Mouse (Mus musculus) neural tube, embryonic 14.5 days (tissue): ENCODE data around the gene Col8a1. TPM values are rescaled to one million over a fixed set of nuclear protein-coding genes. Genes with fewer than 3 reads are reported as not detected.

ENCODE experiments used
- ATAC-seq: fragments of 200-750 bp; cut with Nextera tagmentation; 2 replicates; pipeline ENCODE4 v1.8.0; 2017; ENCODE audit warnings: low read depth, mild to moderate bottlenecking, moderate TSS enrichment, moderate library complexity
- H3K27ac ChIP-seq: fragments of 300-500 bp; sonication (generic); 2 replicates; pipeline ENCODE4 v1.5.1; 2014; ENCODE audit warnings: low read depth, mild to moderate bottlenecking, control low read depth, low read length, moderate library complexity, mixed read lengths
- H3K27me3 ChIP-seq: fragments of 300-500 bp; sonication (generic); 2 replicates; pipeline ENCODE4 v1.6.1; 2014; ENCODE audit warnings: low read length; ENCODE audit not compliant: control insufficient read depth, insufficient read depth
- H3K36me3 ChIP-seq: fragments of 300-500 bp; sonication (generic); 2 replicates; pipeline ENCODE4 v1.6.1; 2014; ENCODE audit warnings: low read length, mixed read lengths; ENCODE audit not compliant: control insufficient read depth, insufficient read depth
- H3K4me1 ChIP-seq: fragments of 300-500 bp; sonication (generic); 2 replicates; pipeline ENCODE4 v1.6.1; 2014; ENCODE audit warnings: low read length; ENCODE audit not compliant: control insufficient read depth, insufficient read depth
- H3K4me2 ChIP-seq: fragments of 300-500 bp; sonication (generic); 2 replicates; pipeline ENCODE4 v1.6.1; 2014; ENCODE audit warnings: mild to moderate bottlenecking, low read depth, low read length, control low read depth
- H3K4me3 ChIP-seq: fragments of 300-500 bp; sonication (generic); 2 replicates; pipeline ENCODE4 v1.5.1; 2014; ENCODE audit warnings: low read depth, low read length, control low read depth, mixed read lengths
- H3K9ac ChIP-seq: fragments of 300-500 bp; sonication (generic); replicated peaks from 2 replicates; pipeline ENCODE4 v1.6.1; 2014; ENCODE audit warnings: low read depth, mild to moderate bottlenecking, control low read depth, low read length, mixed read lengths
- H3K9me3 ChIP-seq: fragments of 300-500 bp; sonication (generic); 2 replicates; pipeline ENCODE4 v1.6.1; 2016; ENCODE audit warnings: low read length; ENCODE audit not compliant: control insufficient read depth
- WGBS: fragments of 180-500 bp; shearing (Covaris S2); extraction: QIAGEN DNeasy Blood & Tissue Kit; methylation state at CpG from one replicate; pipeline ENCODE4 v1.1.7; 2014; 5-methylcytosine and 5-hydroxymethylcytosine counted together
- polyA plus RNA-seq: library from polyadenylated mRNA; unstranded; fragments of >200 nt; fragmentation: Nextera tagmentation; extraction: Ambion mirVana; gene quantifications from 2 replicates; pipeline ENCODE4 v1.2.1, GENCODE M21; 2014

Gene Col8a1
- polyA plus RNA-seq, 1 experiment from 2014 or later: 2.5 TPM

GRCm38 (mm10) chr16:57585201-57585600 lies 169.3 kb downstream of the Col8a1 start:
- no peak for ATAC-seq
- WGBS: 57% methylated on average over 3 of the region's 3 CpGs

GRCm38 (mm10) chr16:57582008-57582407 lies 172.5 kb downstream of the Col8a1 start:
- Histone ChIP-seq H3K4me3 (no peak overlapping the region), H3K27ac (no peak overlapping the region), H3K4me1 (no peaks in the 10 kb centered on the region), H3K9me3 (no peaks in the 10 kb centered on the region), H3K9ac (no peak overlapping the region), H3K4me2 (no peak overlapping the region), H3K36me3 (no peaks in the 10 kb centered on the region), H3K27me3 (no peaks in the 10 kb centered on the region)
- ATAC-seq: no peak
- 82% methylated on average over 2 of the region's 2 CpGs for WGBS

More at GRCm38 (mm10) chr16:57585201-57585600, 169.3 kb downstream of the Col8a1 start:
- no peaks in the 10 kb centered on the region for H3K4me1 ChIP-seq
- H3K9me3 ChIP-seq: no peaks in the 10 kb centered on the region
- H3K27me3 ChIP-seq: no peaks in the 10 kb centered on the region
- no peaks in the 10 kb centered on the region for H3K36me3 ChIP-seq
- H3K4me3 ChIP-seq: no peak overlapping the region
- H3K9ac ChIP-seq: no peak overlapping the region
- no peak overlapping the region for H3K4me2 ChIP-seq
- H3K27ac ChIP-seq: no peak overlapping the region

- no peak overlapping the region for H3K4me3 ChIP-seq
- no peaks in the 10 kb centered on the region for H3K27me3 ChIP-seq
- no peak overlapping the region for H3K4me2 ChIP-seq
- no peaks in the 10 kb centered on the region for H3K4me1 ChIP-seq
- H3K27ac ChIP-seq: no peak overlapping the region
- H3K9me3 ChIP-seq: no peaks in the 10 kb centered on the region
- no peak overlapping the region for H3K9ac ChIP-seq
- WGBS: 81% methylated on average over 7 of the region's 7 CpGs
- H3K36me3 ChIP-seq: no peaks in the 10 kb centered on the region
- ATAC-seq: no peak
Observed at GRCm38 (mm10) chr16:57580041-57580440, 174.5 kb downstream of the Col8a1 start.

DNA sequence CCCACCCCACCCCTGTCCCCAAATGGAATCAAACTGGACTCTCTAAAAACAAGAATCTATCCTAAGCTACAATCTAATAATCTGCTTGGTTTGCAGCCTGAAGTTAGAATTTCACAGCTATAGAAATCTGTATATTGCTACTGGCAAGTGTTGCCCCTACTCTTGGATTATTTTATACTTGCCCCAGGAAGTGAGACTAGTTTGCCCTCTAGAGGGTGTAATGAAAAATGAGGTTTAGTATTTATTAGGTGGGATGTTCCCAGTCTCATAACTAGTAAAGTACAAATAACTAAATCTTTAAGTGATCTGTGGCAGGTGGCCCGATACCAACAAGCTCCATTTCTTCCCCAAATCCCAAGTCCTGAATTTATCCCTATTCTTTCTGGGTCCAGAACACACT lies 177.0 kb downstream of the Col8a1 start:
- Histone ChIP-seq H3K4me3 (no peak overlapping the region), H3K4me2 (no peak overlapping the region), H3K27me3 (no peaks in the 10 kb centered on the region), H3K4me1 (no peaks in the 10 kb centered on the region), H3K9me3 (no peaks in the 10 kb centered on the region), H3K36me3 (no peaks in the 10 kb centered on the region), H3K9ac (no peak overlapping the region), H3K27ac (no peak overlapping the region)
- no peak for ATAC-seq
- 84% methylated on average over 1 of the region's 1 CpGs for WGBS

DNA sequence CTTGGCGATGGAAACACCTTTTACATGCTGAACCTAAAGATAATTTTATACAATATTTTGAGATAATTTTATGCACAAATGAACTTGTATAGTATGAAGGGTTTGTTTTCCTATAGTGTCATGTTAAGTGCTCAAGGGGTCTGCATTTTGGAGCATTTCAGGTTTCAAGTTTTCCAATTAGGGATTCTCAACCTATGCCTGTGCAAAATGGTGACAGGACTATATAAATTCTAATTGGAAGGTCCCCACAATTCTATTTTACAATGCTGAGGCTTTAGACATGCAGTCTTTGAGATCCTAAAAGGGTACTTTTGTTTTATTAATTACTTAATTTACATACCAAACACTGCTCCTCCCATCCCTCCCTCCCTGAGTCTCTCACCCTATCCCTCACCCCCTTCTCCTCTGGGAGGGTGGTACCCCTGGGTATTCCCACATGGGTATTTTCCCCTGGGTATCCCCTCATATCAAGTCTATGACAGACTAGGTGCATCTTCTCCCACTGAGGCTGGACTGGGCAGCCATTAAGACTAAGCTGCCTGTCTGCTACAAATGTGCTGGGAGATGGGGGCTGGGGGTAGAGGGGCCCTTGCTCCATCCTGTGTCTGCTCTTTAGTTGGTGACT lies 178.7 kb downstream of the Col8a1 start:
- H3K9ac ChIP-seq: no peak overlapping the region
- no peak for ATAC-seq
- H3K36me3 ChIP-seq: no peaks in the 10 kb centered on the region
- no peak overlapping the region for H3K4me3 ChIP-seq
- no peaks in the 10 kb centered on the region for H3K27me3 ChIP-seq
- WGBS: 96% methylated on average over 1 of the region's 1 CpGs
- H3K9me3 ChIP-seq: no peaks in the 10 kb centered on the region
- H3K4me2 ChIP-seq: no peak overlapping the region
- H3K4me1 ChIP-seq: no peaks in the 10 kb centered on the region
- no peak overlapping the region for H3K27ac ChIP-seq

Other genes starting within 250 kb of the Col8a1 start
- 35.7 and 38.3 TPM in 2 replicates for gene Cmss1, start 147.9 kb downstream of the Col8a1 start, polyA plus RNA-seq